ENCODE assay signal across 19 mouse cellular contexts in genomic region chr10:86755816-86756502, GRCm38 (mm10). TPM values are rescaled to one million over a fixed set of nuclear protein-coding genes. Genes with fewer than 3 reads are reported as not detected.
"Had no signal": no experiment of that assay in that cellular context is flagged by ENCODE, and none has a peak within 500 bp of the region (broad histone marks: within the 10 kb centered on the region; RNA-seq: fewer than 3 reads in every experiment).

No protein-coding gene starts in this region.

- H3K9me3 ChIP-seq: liver, embryonic 15.5 days; midbrain, embryonic 15.5 days; neural tube, embryonic 13.5 days had no signal

- DNase-seq: kidney, postnatal 36 days; left cerebral cortex, postnatal 4 days; lung, adult 2 months; lung, postnatal 36 days; retina, postnatal 1 day; right cerebral cortex, postnatal 4 days; spleen, adult 18-20 months; thymus, adult 2 months; thymus, postnatal 25 days had no signal

- H3K4me1 ChIP-seq: liver, embryonic 15.5 days; midbrain, embryonic 15.5 days; neural tube, embryonic 13.5 days had no signal

- H3K27ac ChIP-seq: kidney, postnatal 0 days; layer of hippocampus, adult 2 months; liver, embryonic 15.5 days; midbrain, embryonic 15.5 days; neural tube, embryonic 13.5 days had no signal

- H3K9ac ChIP-seq: liver, embryonic 15.5 days; midbrain, embryonic 15.5 days; neural tube, embryonic 13.5 days had no signal

- H3K36me3 ChIP-seq: liver, embryonic 15.5 days; midbrain, embryonic 15.5 days; neural tube, embryonic 13.5 days had no signal

- H3K27me3 ChIP-seq: liver, embryonic 15.5 days; midbrain, embryonic 15.5 days; neural tube, embryonic 13.5 days had no signal

- H3K4me2 ChIP-seq: liver, embryonic 11.5 days; liver, embryonic 15.5 days; midbrain, embryonic 15.5 days; neural tube, embryonic 13.5 days had no signal

- ATAC-seq: lung, postnatal 0 days; midbrain, embryonic 15.5 days had no signal

- H3K4me3 ChIP-seq: layer of hippocampus, adult 2 months; liver, embryonic 15.5 days; midbrain, embryonic 15.5 days; neural tube, embryonic 13.5 days had no signal

RNA-seq across cellular contexts. Expression of gene Gm49358, which starts 7.8 kb away (rescaled TPM):
- polyA plus RNA-seq: kidney, postnatal 0 days; liver, embryonic 11.5 days; liver, embryonic 15.5 days; lung, adult 2 months; lung, postnatal 0 days; midbrain, embryonic 15.5 days; neural tube, embryonic 13.5 days; stomach, embryonic 14.5 days; testis, adult 2 months; thymus, adult 2 months; urinary bladder, adult 2 months had no signal
